Mouse (Mus musculus) limb, embryonic 12.5 days (tissue): ENCODE measurements at regions not wholly inside any gene's neighbourhood (a gene's known extent, or its start where the extent isn't known, plus 50 kb on each side); places are given as distances from the start of the nearest gene placed in this dataset.

Experiments
- ATAC-seq: fragments of 200-750 bp; cut with Nextera tagmentation; 2 replicates; pipeline ENCODE4 v1.8.0; 2017; ENCODE audit warnings: low read depth, moderate TSS enrichment; ENCODE audit not compliant: insufficient number of reproducible peaks, insufficient read depth, low FRiP score, low TSS enrichment
- H3K27ac ChIP-seq: fragments of 300-500 bp; sonication (generic); 2 replicates; pipeline ENCODE4 v1.5.1; 2016; ENCODE audit warnings: mild to moderate bottlenecking, moderate library complexity
- H3K27me3 ChIP-seq: fragments of 300-500 bp; sonication (generic); 2 replicates; pipeline ENCODE4 v1.6.1; 2016; ENCODE audit warnings: mild to moderate bottlenecking, moderate library complexity
- H3K36me3 ChIP-seq: fragments of 300-500 bp; sonication (generic); 2 replicates; pipeline ENCODE4 v1.6.1; 2016; ENCODE audit warnings: mild to moderate bottlenecking, moderate library complexity
- H3K4me1 ChIP-seq: fragments of 300-500 bp; sonication (generic); replicated peaks from 2 replicates; pipeline ENCODE4 v1.6.1; 2016
- H3K4me2 ChIP-seq: fragments of 300-500 bp; sonication (generic); 2 replicates; pipeline ENCODE4 v1.6.1; 2016; ENCODE audit warnings: mild to moderate bottlenecking, moderate library complexity
- H3K4me3 ChIP-seq: fragments of 300-500 bp; sonication (generic); replicated peaks from 2 replicates; pipeline ENCODE4 v1.5.1; 2016; ENCODE audit warnings: mild to moderate bottlenecking
- H3K9ac ChIP-seq: fragments of 300-500 bp; sonication (generic); replicated peaks from 2 replicates; pipeline ENCODE4 v1.6.1; 2016; ENCODE audit warnings: mild to moderate bottlenecking, moderate library complexity
- H3K9me3 ChIP-seq: fragments of 300-500 bp; sonication (generic); 2 replicates; pipeline ENCODE4 v1.6.1; 2016; ENCODE audit warnings: mild to moderate bottlenecking, moderate library complexity
- WGBS: fragments of 180-500 bp; shearing (Covaris S2); methylation state at CpG from one replicate; pipeline ENCODE4 v1.1.7; 2016; 5-methylcytosine and 5-hydroxymethylcytosine counted together

DNA sequence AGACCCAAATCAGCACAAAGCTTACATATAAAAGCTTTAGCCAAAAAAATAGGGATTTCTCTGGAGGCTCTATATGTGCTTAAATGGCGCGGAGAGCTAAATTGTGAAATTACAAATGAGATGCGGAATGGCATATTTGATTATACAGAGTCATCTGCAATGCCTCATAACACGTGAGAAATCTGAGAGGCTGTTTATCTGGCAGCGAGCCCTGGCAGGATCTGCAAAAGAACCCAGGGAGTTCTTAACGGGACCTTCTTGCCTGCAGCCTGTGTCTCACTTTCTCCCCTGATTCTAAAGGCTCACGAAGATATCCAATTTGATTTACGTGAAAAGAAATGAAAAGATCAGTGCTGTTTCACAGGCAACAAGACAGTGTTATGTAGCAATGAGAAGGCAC is 58.0 kb upstream of the Kirrel3 start:
- H3K4me1 ChIP-seq, result 0 out of 2 replicates have a peak, but pooled peaks cover 9% of the 10 kb centered on the region
- H3K36me3 ChIP-seq, result no peaks in the 10 kb centered on the region
- no peaks in the 10 kb centered on the region for H3K9me3 ChIP-seq
- no peaks in the 10 kb centered on the region for H3K27me3 ChIP-seq
- no peak for ATAC-seq
- WGBS, result 71% methylated on average over 8 of the region's 8 CpGs
- no peak overlapping the region for H3K9ac ChIP-seq
- no peak overlapping the region for H3K4me2 ChIP-seq
- no peak overlapping the region for H3K4me3 ChIP-seq
- no peak overlapping the region for H3K27ac ChIP-seq
